Mouse (Mus musculus) B cell, adult 2 months (primary cell): ENCODE results near the gene Oxct2a.
A peak's percentile ranks its signal among the peaks of the same experiment; 100 is the strongest.
"Not testable (repeated sequence)": the region's sequence is repeated elsewhere in the genome, so short reads cannot be mapped to it uniquely, and the experiment has no call there.

Experiments used
- DNase-seq, 2 experiments: peaks; one replicate each; pipeline ENCODE4 v3.0.0; 2022

Oxct2a gene

DNA sequence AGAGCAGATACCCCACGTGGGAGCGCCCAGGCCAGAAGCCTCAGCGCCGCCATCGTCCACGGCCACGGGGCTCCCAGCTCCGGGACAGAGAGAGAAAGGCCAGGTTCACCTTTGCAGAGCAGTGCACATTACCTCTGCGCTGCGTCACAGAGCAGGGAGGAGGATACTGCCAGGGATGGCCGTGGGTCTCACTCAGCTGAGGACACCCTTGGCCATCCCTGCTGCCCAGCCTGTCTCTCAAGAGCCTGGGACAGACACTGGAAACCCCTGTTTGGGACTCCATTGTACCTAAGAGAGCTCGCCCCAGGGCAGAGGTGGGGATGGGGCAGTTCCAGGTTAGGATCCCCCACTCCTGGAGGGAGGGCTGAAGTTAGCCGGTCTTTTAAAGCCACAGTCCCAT lies at the start of gene Oxct2a:
TSS of gene Oxct2a (minus strand) at position 101 of the 400 bp plus-strand sequence.
- no peak for DNase-seq

DNA sequence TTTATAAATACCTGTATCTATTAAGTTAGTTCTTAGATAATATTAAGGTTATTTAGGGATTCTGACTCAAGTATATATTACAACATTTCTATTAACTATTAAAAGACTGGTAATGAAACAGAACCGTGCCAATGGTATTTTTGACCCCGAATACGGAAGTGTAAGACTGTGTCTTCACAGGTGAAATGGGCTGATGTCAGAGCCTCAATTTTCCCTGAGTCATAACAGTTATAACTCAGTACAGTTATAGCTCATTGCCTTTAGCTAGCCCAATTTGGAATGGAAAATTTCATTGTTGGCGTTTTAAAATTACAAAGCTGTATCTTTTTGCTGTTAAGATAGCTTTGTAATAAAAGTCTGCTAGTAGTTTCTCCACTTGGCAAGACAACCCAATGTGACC lies 40.1 kb upstream of the Oxct2a start:
- DNase-seq = no peak

DNA sequence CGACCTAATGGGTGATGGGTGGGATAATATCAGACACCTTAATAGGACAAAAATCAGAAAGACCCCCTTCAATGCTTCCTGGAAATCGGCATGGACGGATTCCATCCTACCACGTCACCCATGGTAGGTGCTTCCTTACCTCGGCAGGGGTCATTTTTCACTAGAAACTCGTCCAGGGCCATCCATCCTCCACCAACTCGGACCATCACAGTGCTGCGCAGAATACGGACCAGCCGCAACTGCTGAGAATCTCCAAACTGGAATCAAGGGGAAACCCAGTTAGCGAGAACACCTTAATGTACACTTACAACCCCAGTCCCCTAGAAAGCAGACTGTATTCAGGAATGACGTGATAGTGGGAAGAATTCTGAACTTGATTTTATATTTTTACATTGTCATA lies 37.3 kb upstream of the Oxct2a start:
- DNase-seq = no peak

DNA sequence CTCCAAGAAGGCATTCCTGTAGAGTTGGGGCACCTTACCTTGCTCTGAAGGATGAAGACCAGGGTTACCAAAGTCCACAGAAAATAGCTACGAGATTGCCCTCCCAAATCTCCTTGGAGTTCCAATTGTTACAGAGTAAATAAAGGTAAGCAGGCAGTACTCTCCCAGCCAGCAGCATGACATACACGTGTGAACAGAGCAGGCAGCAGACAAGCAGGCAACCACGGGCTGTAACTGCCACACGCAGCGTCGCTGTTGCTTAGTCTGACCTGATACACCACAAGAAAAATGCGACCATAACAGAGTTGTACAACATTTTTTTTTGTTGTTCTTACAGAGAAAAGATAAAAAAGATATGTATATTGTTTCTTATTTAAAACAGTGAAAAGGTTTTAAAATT lies 35.2 kb upstream of the Oxct2a start:
- DNase-seq = no peak

DNA sequence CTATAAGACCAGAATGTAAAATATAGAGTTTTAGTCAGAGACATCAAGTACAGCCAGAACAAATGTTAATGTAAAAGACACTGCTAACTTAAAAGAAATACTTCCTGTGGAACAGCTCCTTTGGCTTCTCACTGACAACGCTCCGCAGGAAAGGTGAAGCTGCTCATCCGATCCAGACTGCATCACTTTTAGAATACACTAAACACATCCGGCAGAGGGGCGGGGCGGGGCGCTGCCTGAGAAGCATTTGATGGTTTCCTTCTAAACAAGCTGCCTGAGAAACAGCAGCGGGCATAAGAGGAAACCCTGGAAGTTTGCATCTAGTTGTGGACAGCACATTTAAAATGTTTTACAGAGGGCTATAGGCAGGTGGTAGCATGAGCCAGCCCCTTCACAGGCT lies 32.5 kb upstream of the Oxct2a start:
- no peak for DNase-seq

DNA sequence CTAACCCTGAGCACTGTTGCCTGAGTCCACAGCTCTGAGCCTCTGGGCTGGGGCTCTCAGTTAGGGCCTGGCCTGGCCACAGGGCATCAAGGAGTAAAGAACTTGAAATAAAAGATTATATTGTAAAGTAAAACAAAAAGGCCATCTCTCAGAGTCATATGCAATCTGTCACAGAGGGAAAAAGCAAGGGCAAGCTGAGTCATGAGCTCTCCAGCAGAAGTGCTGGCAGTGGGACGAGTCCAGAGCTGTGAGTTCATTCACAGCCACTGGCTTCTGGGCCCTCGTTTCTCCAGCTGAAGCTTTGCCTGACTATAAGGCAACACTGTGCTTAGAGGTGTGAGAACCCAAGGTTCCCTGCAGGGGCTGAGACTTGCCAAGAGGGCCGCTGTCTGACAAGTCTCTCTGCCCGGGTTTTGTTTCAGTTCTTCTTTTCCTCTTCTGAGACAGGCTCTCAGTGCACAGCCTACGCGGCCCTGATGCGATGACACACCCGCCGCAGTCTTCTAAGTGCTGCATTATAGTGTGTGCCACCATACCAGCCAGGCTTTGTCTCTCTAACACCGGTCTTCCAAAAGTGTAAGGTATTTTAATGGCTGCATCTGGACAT lies 29.9 kb upstream of the Oxct2a start:
- DNase-seq = peak; percentile 36 to 38

DNA sequence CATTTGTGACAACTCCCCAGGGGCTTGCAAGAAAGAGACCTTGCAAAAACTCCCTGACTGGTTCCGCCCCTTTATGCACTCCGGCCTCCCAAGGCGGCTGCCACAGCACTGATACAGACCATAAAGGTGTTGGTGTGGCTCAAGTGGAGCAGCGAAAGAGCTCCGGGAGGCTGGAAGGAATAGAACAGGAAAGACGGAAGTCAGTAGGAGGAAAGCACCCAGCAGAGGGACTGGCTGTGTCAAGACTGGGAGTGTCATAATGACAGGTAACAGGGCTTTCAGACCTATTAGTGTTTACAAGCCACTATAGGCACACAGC lies 20.0 kb upstream of the Oxct2a start:
- DNase-seq = peak in 1 of 2 experiments; percentile 54

DNA sequence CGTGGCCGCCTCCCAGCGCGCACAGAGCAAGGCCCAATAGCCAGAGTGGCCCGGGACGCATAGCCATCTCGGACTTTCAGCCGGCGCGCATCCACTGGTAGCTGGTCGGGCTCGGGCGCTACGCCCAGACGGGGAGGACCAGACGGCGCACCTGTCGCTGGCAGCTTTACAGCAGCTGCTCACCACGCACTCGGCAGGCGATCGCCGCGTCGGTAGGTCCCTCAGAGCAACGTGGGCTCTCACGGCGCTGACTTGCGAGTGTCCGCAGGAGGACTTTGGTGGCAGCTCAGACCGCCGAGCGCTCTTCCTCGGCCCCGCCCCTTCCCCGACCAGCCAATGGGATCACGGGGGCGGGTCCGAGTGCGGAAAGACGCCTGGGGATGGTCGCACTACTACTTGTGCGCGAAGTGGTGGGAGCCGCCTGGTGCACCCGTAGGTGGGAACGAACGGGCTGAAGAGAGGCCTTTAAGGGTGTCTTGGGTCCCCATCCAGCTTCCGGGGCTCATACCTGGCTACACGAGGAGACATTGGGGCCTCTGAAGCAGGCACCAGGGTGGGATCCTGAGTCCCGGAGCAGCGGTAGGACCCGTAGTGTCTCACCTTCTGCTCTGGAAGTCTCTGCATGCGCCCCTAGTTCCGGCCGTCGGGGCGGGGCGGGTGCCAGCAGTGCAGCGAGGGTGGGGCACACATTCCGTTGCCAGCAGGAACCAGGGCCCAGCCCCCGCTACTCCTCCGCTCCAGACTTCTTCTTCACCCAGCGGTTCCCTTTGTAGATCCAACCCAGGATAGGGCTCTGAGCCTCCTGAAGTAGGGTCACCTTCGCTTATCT lies 19.4 kb upstream of the Oxct2a start, which contains the start of gene Bmp8a:
TSS of gene Bmp8a (minus strand) at position 611 of the 829 bp plus-strand sequence.
- DNase-seq = peak; percentile 67 to 72

DNA sequence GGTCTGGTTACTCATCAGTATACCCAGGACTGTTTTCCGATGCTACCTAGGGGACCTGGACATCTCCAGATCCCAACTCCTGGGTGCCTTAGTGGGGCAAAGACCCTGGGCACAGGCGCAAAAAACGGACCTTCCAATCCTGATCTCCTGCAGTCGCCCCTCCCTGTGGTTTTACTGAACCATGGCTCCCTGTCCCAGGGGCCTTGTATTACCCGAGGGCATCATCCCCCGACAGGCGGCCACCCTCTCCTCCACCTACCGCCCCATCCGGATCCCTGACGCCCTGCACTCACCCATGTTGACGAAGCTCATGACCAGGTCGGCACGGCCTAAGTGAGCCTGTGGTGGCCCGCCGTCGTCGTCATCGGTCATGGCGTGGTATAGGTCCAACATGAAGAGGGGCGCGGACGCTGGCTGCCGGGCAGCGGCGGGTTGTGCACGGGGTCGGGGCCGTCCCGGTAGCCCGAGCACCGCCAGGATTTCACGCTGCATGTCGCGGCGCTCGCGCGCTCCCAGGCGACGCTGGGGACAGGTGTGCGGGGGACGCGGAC lies 18.7 kb upstream of the Oxct2a start:
- peak; percentile 43 to 46 for DNase-seq

DNA sequence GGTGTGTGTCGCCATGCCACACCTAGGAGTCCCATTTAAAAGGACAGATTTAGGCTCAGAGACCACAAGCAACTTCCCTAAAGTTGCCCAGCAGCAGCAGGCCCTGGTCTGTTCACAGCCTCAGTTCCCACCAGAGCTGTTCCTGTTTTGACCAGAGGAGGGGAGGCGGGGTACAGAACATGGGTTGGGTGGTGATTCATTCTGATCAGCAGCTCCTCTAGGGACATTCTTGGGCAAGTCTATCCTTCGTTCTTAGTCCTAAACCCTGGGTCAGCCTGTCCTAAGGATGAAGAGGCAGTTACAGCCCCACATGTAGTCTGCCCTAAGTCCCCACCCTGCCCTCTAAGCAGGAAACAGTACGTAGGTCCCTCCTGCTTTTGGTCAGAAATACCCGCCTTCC lies 16.8 kb upstream of the Oxct2a start:
- DNase-seq = peak in 1 of 2 experiments; percentile 9

DNA sequence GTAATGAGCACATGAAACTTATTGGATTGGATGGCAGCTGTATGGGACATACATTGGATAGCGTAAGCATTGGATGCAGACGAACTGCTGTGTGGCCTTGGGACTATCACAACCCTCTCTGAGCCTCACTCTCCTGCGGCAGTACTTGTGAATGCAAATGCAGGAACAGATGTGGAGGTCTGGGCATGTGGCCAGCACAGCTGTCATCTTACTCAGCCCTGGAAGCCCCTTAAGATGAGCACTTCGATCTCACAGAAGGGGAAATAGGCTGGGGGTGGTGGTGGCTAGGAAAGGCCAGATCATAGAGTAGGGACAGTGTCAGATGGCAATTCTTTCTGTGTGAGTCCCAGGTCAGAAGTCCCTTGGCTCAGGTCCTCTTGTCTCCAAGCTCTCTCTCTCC lies 14.3 kb upstream of the Oxct2a start:
- DNase-seq = no peak

DNA sequence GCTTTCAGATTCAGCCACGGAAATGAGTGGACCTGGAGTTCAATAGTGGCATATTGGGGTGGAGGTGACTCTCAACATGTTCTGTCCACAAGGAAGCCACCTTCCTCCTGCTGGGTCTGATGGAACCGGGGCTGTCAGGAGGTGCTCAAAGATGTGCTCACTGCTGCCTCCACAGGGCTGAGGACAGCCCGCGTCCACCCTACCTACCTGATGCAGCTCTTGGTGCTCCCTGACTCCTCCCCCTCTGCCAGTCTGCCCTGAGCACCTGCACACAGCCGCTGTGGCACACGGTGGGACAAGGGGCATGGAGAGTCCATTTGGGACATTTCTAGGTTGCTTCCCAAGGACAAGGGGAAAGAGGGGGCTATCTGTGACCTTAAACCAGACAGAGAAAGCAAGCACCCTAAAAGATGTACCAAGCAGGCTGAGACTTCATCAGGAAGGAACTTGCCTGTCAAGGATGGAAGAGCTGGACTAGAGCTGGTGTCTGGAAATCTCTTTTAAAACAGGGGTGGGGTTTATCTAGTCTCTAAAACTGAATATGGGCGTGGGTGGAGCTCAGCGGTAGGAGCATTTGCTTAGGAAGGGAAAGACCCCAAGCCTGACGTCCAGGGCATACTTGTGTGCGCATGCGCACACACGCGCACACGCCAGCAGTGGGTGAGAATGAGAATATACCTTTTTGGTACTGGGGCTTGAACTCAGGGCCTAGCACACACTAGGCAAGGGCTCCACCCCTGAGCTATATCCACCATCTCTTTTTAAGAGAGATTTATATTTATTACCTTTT lies 12.6 kb upstream of the Oxct2a start:
- DNase-seq = no peak

DNA sequence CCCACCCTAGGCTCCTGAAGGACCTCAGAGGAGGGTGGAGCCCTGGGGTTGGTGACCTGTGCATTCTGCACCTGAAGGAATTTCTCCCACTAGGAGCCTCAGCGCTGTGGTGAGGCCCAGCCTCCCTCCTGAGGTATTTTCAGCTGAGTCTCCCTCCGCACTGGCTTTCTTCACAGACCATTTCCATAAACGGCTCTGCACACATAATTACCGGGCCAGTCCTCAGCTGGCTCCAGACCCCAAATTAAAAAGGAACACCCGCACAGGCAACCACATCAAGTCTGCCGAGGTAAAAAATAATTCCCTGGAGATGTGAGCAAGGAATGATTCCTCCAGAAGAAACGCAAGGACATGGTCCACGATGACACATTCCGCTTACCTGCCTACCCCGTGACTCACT lies 11.8 kb upstream of the Oxct2a start:
- DNase-seq = not testable (repeated sequence)

DNA sequence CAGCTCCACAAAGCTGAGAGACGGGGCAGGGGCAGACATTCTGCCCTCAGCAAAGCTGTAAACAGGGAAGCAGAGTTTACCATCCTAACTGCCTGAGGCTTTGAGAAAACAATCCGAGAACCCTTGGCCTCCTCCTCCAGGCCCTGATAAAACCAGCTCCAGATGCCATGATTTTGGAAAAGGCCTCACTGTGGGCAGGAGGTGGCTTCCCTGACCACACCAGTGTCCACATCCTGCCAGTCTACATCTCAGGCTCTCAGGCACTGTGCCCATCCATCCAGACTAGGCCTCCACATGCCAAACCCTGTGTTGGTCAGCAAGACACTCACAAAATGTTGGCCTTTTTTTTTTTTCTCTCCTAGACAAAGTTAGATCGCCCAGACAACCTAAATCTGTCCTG lies 10.7 kb upstream of the Oxct2a start:
- DNase-seq = no peak

DNA sequence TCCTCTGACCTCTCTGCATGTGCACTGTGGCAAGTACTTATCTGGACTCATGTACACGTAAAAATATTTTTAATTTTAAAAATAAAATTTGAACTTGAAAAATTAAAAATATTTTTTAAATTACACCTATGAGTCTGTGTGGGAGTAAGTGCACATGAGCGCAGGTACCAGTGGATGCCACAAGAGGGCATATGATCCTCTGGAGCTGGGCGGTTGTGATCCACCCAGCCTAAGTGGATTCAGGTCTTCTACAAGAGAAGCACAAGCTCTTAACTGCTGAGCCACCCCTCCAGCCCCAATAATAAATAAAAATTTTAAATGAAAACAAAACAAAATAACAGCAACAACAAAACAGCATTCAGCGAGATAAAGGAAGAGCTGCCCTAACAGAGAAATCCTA lies 9.7 kb upstream of the Oxct2a start:
- DNase-seq = no peak

DNA sequence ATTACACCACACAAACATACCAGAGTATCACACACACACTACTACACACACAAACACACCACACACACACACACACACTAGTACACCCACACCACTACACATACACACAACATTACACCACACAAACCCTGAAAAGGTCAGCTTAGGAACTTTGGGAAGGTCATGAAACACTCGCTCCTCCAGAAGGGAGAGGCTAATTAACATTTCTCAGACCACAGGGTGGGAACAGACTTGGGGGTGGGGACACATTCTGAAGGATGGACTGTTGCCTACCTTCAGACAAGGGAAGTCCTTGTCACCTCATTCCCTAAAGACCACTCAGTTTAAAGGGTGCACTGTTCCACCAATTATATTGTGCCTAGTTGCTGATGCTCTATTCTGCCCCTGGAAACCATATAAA lies 8.5 kb upstream of the Oxct2a start:
- DNase-seq = not testable (repeated sequence)

DNA sequence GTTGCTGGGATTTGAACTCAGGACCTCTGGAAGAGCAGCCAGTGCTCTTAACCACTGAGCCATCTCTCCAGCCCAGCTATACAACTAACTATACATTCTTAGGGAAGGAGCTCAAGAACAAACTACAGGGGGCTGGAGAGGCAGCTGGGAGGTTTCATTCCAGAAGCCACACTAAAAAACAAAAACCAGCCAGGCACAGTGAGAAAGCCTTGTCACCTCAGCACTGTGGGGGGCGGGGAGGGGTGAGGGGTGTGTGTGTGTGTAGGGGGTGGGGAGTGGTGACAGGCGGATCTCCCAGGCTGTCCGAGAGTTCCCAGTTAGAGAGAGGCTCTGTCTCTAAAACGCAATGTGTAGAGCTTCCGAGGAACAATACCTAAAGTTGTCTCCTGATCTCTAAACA lies 7.9 kb upstream of the Oxct2a start:
- DNase-seq = no peak

DNA sequence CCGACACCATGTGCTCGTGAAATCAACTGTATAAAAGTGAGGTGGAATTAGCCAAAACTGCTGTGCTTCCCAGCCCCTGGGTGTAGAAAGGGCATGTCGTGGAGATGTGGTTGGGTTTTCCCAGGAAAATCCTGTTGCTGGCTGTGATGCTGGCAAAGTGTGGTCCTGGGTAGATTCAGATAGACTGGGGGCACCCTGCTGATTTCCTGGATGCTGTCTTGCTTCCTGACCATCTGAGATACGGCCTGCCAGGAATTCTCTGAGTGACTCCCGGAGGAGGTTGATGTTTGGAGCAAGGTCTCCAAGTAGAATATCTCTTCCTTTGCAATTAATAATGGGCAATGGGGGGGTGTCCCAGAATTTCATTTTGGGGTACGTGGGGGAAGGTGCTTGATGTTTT lies 5.5 kb upstream of the Oxct2a start:
- DNase-seq = no peak

DNA sequence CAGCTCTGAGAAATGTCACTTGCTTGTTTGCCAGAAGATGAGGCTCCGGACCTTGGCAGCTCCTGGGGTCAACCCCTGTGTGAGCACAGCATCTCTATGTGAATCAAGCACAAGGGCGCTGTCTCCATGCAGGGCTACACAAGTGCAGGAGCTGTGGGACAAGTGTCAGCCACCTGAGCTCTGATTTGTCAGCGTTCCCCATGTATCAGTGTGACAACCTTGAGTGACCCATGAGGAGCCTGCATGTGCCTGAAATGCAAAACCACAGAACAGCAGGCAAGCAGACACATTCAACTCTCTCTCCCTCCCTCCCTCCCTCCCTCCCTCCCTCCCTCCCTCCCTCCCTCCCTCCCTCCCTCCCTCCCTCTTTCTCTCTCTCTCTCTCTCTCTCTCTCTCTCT lies 4.2 kb upstream of the Oxct2a start:
- DNase-seq = no peak

DNA sequence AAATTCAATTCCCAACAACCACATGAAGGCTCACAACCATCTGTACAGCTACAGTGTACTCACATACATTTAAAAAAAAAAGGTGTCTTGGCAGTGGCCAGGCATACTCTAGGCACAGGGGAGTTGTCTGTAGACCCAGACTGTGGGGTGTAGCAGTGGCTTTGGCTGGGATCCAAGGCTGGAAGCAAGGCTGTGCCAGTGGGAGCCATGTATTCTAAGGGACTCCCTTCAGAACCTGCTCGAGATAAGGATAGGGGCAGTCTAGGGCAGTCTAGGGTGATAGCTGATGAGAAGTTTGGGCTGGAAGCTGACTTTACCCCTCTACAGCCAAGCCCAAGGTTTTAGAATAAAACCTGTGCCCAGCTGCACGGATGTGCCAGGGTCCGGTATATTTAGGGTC lies 2.7 kb upstream of the Oxct2a start:
- DNase-seq = no peak

DNA sequence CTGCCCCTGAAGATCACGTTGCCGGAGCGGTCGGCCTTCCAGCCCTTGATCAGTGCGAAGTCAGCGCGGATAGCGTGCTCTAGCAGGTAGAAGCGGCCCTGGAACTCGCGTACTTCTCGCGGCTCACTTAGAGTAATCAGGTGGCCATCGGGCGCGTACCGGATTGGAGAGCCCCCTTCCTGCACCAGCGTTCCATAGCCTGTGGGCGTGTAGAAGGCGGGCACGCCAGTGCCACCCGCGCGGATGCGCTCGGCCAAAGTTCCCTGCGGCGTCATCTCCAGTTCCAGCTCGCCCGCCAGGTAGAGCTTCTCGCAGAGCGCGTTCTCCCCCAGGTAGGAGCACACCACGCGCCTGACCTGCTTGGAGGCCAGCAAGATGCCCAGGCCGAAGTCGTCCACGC lies 524 bp downstream of the Oxct2a start:
- not testable (repeated sequence) for DNase-seq

DNA sequence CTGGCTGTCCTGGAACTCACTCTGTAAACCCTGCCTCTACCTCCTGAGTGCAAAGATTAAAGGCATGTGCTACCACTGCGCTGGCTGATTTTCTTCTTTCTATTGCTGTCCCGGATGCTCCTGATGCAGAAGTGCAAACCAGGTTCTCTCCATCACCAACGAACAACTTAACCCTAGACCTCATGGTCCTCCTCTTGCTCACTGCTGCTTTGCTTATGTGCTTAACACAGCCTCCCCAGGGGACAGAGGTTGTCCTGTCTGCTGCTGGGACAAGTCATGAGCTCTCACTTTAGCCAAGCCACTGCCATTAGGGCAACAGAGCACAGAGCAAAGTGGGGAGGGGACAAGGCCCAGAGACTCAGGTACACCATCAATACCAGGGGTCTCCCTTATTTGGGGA lies 8.9 kb downstream of the Oxct2a start:
- DNase-seq = no peak

DNA sequence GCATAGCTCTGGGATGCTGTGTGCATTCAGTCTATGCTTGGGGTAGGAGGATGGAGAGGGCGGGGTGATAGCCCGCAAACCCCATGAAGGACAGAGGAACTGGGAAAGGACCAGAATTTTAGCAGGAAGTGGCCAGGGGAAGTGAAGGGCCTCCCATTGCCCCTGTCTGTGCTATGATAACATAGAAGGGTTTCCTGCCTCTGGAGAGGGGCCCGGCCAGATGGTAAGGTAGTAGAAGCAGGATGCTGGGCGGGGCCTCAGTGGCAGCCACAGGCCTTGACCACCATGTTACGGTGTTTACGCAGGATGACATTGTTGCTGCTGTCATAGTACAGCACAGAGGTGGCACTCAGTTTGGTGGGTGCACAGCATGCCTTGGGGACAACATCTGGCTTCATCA lies 10.4 kb downstream of the Oxct2a start:
- no peak for DNase-seq

DNA sequence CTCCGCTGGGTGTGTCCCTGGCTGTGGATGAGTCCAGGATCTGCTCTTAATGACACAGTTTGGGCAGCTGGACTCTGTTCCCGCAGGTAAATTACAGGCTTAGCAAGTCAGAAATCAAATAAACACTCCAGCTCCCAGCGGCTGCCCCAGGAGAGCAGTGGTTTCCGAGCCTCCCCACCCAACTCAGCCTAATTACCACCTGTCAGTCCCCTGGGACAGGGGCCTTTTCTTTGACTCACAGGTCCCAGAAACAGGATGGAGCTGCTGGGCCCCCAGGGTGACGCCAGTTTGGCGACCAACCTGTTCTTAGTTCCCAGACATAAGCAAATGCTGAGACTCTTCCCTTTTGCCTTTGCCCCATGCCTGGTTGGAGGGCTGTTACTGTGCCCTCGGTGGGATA lies 11.6 kb downstream of the Oxct2a start:
- peak; percentile 30 to 31 for DNase-seq
